Mouse (Mus musculus) thymus, adult 2 months (tissue): Measurements from ENCODE around the gene Fbxl7.

Experiments
- CTCF ChIP-seq: fragments of 200-500 bp; IDR thresholded peaks from 2 replicates; pipeline ENCODE4 v1.5.1; 2012; ENCODE audit warnings: mild to moderate bottlenecking, control low read depth, low read length, moderate library complexity, borderline replicate concordance; ENCODE audit not compliant: control insufficient read depth, poor library complexity, insufficient read depth; ENCODE audit errors: extremely low read depth
- POLR2A ChIP-seq: fragments of 200-500 bp; IDR thresholded peaks from 2 replicates; pipeline ENCODE4 v1.6.1; 2012; ENCODE audit warnings: mild to moderate bottlenecking, low read length, control low read depth, moderate library complexity; ENCODE audit not compliant: control insufficient read depth, poor library complexity, insufficient read depth; ENCODE audit errors: extremely low read depth

GRCm38 (mm10) chr15:26718390-26719036 lies 176.9 kb downstream of the Fbxl7 start:
- TF ChIP-seq POLR2A (no peak), CTCF (no peak)
